Mouse (Mus musculus) thymus, postnatal 36 days (tissue): ENCODE measurements around the gene Yy1.

Experiments
- DNase-seq, 2 experiments: peaks; one replicate each; pipeline ENCODE4 v3.0.0; 2022; ENCODE audit warnings: mixed read lengths in 2 of 2

The Yy1 gene

DNA sequence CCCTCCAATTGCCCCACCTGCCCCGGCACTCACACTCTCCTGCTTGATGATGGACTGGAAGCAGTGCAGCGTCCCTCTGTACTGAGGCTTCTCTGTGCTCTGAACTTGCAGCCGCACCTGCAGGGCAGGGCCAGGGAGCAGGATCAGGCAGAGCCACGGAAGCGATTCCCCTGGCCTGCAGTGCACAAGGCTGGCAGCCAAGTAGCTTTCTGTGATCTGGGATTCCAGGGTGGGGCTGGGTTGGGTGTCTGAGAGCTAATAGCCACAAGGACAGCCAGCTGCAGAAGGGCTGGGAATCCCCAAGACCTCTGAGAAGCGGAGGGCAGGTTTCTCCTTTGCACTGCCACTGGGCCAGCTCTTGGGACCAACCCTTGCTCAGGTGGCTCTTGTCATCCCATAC, 34.9 kb downstream of the Yy1 start:
- DNase-seq, result no peak

- no peak for DNase-seq
Observed at GRCm38 (mm10) chr12:108829636-108830035, 36.9 kb downstream of the Yy1 start.

GRCm38 (mm10) chr12:108830358-108830757, 37.6 kb downstream of the Yy1 start:
- no peak for DNase-seq

DNA sequence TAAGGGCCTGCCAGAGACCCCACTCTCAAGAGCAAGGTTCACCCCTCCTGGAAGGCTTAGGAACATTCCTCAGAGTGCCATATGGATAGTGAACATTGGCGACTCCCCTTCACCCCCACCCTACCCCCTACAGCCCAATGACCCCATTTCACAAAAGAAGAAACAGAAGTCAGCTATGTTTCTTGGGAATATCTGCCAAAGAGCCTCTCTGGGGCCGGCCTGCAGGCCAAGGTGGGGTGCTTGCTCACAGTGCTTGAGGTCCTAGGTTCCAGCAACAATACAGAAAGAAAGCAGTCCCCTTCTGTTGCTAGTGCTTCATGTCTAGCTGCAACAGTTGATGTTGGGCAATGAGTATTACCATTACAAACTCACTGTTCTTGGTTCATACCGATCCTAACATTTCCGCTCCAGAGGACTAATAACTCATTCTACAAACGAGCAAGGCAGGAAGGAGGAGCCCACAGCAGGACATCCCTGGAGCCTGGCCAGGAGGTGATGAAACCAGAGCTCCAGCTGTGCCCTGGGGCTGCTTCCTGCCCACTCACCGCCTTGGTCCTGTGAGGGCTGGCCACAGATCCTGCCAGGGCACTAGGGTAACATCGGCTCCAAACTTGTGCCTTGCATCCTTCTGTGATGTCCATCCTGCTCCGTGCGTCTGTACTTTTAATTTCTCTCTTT, 39.3 kb downstream of the Yy1 start:
- DNase-seq, result no peak

DNA sequence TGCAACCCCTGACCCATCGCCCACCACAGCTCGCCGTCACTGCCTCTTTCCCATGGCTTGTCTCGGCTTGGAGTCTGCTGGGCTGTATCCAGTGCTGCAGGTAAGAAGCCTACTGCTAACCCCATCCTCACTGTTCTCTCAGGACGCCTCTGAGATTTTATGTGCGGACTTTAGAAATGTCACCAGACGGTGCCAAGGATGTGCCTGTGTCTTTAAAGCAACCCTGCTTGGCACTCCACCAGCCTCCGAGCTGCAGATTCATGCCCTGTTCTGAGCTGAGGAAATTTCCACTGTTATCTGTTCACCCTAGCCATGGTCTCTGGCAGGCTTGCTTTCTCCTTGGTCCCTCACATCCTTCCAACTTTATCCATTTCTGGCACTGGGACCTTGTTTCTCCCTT, 40.1 kb downstream of the Yy1 start:
- DNase-seq, result no peak

GRCm38 (mm10) chr12:108833408-108833807, 40.6 kb downstream of the Yy1 start:
- DNase-seq, result peak in 1 of 2 experiments; percentile 5

DNA sequence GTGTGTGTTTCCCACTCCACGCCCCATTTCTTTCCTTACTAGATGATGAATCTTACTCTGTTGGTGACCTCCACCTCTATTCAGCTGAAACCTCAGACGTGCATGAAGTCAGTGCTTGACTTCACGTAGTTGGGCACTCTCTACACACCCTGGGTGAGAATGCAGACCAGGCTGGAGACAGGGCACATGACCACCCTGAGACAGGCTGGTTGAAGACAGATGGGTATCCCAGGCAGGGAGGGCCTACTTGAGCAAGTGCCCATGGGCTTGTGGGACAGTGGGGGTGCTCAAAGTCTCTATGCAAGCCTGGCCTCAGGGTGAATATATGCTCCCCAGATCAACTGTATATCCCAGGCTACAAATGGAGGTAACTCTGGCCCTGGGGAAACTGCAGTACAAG, 41.6 kb downstream of the Yy1 start:
- DNase-seq, result peak in 1 of 2 experiments; percentile 4

GRCm38 (mm10) chr12:108834786-108835185, 42.0 kb downstream of the Yy1 start:
- peak in 1 of 2 experiments; percentile 4 for DNase-seq

DNA sequence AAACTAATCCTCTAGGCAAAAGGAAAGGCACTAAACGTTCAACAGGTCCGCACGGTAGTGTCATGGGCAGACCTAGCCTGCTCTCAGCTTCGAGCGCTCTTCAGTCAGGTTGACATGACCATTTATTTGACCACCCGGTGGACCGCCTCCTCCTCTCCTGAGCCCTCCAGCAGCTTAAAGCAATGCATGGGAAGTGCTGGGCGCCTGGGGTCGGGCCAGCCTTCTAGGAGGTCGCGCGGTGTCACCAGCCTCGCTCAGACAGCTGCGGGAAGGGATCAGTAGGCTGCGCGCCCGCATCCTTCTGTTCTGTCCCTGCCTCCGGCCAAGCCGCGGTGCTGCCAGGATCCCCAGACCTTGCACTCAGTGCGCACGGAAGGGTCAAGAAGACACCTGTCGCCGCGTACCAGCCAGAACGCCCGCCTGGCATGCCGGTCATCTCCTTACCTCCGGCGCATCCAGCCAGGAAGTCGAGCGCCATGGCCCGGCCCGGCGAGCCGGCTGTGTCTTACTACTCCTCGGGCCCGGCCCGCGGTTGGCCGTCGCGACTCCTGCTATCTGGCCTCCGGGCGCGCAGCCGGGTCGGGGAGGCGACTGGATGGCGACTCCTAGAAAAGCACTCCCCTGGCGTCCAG, 42.6 kb downstream of the Yy1 start:
- no peak for DNase-seq

DNA sequence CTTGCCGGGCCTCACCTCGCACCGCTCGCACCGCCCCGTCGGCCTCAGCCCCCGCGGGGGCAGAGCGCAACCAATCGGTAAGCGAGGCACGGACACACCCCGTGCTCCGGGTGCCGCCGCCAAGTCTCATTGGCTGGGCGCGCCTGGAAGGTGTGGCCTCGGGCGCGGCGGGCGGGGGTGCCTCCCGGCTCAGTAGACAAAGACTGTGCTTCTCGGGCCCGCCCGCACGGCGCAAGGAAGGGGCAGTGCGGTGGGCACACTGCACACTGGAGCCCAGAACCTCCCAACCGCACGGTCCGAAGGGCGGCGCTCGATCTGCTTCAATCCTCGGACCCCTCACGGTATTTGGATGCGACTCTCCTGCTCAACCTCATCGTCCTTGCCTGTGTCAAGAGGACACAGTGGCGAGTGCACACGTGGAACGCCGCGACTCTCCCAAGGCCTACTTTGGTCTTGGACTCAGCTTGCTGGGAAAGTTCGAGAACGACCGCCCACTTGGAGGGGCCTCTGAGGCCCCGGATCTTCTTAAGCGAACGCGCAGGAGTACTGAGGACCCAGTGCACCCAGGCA, 43.2 kb downstream of the Yy1 start, which contains the start of the genes Slc25a29 and Slc25a47:
Gene Slc25a29 (minus strand): TSS at position 44 of the 570 bp plus-strand sequence.
Gene Slc25a47 (plus strand): TSS at position 207 of the 570 bp plus-strand sequence.
- peak; percentile 93 to 95 for DNase-seq

GRCm38 (mm10) chr12:108836722-108837121, 43.9 kb downstream of the Yy1 start:
- DNase-seq, result no peak

GRCm38 (mm10) chr12:108841181-108841580, 48.4 kb downstream of the Yy1 start:
- DNase-seq, result no peak

DNA sequence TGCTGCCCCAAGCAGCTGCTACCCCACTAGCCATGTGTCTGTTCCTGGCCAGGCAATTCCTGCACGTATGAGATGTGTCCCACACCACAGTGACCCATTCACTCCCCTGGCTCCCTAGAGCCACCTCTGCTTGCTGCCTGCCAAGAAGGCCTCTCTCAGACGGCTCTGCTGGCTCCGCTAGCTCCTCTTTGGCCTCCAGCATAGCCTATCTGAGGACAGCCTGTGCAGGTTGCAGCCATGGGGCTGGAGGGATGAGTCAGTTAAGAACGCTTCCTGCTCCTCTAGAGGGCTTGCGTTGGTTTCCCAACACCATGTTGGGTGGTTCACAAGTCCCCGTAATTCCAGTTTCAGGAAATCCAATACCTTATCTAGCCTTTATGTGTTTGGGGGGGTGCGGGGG, 49.9 kb downstream of the Yy1 start:
- no peak for DNase-seq

DNA sequence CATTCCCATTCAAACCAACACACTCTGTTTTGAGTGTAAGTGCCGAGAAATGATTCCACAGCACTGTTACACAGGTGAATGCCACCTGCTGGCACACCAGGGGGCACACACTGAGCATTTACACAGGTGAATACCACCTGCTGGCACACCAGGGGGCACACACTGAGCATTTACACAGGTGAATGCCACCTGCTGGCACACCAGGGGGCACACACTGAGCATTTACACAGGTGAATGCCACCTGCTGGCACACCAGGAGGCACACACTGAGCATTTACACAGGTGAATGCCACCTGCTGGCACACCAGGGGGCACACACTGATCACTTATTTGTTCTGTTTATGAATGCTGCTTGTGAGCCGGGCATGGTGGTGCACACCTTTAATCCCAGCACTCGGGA, 55.3 kb downstream of the Yy1 start:
- DNase-seq, result peak in 1 of 2 experiments; percentile 5

DNA sequence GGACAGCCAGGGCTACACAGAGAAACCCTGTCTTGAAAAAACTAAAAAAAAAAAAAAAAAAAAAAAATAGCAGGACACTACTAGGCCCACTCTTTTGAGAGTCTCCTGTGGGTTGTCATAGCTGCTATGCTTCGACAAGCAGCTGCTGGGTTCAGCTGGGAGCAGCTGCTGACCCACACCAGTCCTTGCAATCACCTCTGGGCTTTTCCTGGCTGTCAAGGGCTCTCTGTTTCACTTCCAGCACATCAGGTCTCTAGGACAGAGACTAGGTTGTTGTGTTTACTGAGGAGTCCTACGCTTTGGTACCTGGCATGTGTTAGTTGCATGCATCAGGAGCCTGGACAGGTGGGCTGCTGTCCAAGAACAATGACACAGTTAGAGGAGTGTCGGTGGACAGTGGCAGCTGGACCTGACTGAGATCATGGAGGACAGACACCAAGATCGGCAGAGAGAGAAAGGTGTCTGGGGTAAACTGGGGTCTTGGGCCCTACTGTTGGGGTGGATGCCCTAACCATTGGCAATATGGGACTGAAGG, 56.8 kb downstream of the Yy1 start:
- no peak for DNase-seq

DNA sequence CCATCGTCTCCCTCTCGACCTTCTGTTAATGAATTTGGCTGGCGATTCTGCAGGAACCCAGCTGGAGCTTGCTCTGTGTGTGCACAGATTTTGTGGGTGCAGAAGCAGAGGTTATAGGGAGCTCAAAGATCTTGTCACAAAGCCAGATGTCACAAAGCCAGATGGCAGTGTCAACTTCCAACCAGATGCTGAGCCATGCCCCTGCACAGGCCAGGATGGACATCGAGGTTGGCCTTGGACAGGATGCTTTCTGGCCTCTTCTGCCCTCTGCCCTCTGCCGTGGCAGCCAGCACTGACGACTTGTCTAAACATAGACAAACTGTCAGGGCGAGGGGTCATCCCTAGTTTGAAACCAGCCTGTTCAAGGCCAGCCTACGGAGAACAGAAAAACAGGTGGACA, 57.4 kb downstream of the Yy1 start:
- DNase-seq, result no peak

DNA sequence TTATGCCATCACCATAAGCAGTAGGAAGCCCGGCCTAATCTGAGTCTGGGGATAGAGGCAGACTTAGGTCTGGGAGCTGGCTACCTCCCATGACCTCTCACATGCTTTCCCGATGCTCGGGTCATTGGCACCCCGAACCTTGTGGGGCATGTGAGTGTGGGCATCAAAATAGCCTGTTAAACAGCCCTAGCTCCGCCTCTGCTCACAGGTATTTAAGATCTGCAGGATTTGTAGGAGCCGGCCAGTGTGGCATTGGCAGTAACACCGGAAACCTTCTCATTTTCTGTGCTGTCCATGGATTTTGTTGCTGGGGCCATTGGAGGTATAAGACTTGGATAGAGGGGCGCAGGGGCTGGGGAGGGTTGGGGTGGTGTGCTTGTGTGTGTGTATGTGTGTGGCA, 58.1 kb downstream of the Yy1 start:
- no peak for DNase-seq

DNA sequence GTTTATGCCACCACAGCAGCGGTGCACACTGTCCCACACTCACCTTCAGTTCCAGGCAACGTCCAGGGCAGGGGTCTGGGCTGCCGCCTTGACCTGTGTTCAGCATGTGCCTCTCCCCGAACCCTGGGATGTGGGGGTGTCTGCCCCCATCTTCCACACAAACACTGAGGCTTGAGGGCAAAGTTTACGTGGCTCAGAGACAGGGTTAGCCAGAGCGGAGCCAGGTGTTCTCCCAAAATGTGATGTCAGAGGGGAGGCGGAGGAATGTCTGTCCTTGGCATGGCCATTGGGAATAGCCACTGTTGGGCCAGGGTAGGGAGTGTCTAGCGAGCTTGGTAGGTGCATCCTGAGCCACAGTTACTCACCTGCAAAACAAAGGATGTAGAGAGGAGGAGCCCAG, 60.0 kb downstream of the Yy1 start:
- no peak for DNase-seq

DNA sequence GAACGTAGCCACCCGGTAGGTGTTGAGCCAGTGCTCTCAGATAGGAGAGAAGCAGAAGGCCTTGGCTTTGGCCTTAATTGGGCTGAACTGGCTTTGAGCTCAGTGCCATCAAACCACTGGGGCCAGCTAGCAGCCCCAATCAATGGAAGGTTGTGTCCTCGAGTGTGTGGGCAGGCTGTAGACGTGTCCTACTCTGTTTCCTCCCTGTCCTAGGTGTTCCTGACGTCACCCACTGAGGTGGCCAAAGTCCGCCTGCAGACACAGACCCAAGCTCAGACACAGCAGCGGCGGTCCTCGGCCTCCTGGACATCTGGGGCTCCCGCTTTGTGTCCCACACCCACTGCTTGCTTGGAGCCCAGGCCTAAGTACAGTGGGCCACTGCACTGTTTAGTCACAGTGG, 62.3 kb downstream of the Yy1 start:
- no peak for DNase-seq

GRCm38 (mm10) chr12:108856186-108856585, 63.4 kb downstream of the Yy1 start:
- no peak for DNase-seq

GRCm38 (mm10) chr12:108857109-108857508, 64.3 kb downstream of the Yy1 start:
- DNase-seq, result no peak

DNA sequence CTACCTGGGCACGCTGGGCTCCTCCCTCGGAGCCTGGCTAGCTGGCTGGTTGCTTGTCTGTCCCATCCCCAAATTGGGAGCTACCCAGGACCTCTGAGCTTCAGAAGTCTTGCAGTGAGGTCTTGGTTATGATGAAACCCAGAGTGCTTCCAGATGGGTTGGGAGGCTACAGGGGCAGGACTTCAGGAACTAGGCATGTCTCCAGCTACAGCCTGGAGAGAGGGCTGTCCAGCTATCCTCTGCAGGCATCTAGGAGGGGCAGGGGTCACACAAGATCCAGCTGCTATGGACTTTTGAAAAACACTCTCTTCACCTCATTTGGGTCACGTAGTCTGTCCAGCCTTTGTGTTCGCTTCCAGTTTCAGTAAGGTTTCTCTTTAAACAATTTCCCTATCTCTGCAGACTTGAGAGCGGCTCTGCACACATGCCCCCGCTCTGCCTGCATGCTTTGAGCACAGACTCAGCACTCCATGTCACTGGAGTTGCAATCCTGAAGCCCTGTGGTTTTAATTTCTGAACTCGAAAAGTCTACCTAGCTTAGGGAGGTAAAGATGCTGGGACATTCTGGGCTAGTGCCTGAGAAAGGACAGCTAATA, 64.9 kb downstream of the Yy1 start:
- no peak for DNase-seq

DNA sequence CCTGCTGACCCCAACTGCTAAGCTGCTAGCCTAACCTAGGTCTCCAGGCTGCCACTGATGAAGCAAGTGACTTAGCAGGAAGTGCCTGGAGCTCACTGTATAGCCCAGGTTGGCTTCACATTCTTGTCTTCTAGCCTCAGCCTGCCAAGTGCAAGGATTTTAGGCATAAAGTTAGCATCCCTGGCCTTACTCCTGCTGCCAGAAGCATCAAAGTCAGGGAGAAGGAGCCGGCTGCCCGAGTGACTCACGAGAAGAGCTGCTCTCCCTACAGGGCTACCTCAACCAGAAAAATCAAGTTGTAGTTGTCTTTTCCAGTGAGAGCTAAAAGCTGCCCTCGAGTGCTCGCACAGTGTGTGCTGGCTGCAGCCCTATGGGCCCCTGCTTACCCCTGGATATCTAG, 65.7 kb downstream of the Yy1 start:
- DNase-seq, result no peak
